Mouse (Mus musculus): ENCODE data around the gene Gm10778. TPM values are rescaled to one million over a fixed set of nuclear protein-coding genes. Genes with fewer than 3 reads are reported as not detected.

Gm10778 gene
- total RNA-seq, 2 experiments from 2014 or later, result 3.4 to 5.4 TPM

Other genes starting within 250 kb of the Gm10778 start
- 51.4 and 54.5 TPM in 2 replicates for gene Nfic, start 193.4 kb upstream of the Gm10778 start, total RNA-seq (2015)
- 6.2 and 8.6 TPM in 2 replicates for gene Nfic, start 193.4 kb upstream of the Gm10778 start, total RNA-seq (2017)
- gene Celf5, start 166.3 kb upstream of the Gm10778 start, total RNA-seq (2015), result not detected in 2 replicates
- gene Celf5, start 166.3 kb upstream of the Gm10778 start, total RNA-seq (2017), result 0.24 TPM in 1 of 2 replicates, not detected in the other
- gene Ncln, start 152.7 kb upstream of the Gm10778 start, total RNA-seq (2015), result 55.8 and 62.8 TPM in 2 replicates
- gene Ncln, start 152.7 kb upstream of the Gm10778 start, total RNA-seq (2017), result 72.4 and 76.3 TPM in 2 replicates
- 22.8 and 23.9 TPM in 2 replicates for gene S1pr4, start 148.9 kb upstream of the Gm10778 start, total RNA-seq (2015)
- 28.1 and 29.3 TPM in 2 replicates for gene S1pr4, start 148.9 kb upstream of the Gm10778 start, total RNA-seq (2017)
- gene Gna15, start 124.8 kb upstream of the Gm10778 start, total RNA-seq (2015), result 34.3 and 35.9 TPM in 2 replicates
- gene Gna15, start 124.8 kb upstream of the Gm10778 start, total RNA-seq (2017), result 31.5 and 42.4 TPM in 2 replicates
- gene Gna11, start 103.9 kb upstream of the Gm10778 start, total RNA-seq (2015), result 4.9 and 7.8 TPM in 2 replicates
- 7.1 and 8.1 TPM in 2 replicates for gene Gna11, start 103.9 kb upstream of the Gm10778 start, total RNA-seq (2017)
- 345 and 384 TPM in 2 replicates for gene Aes, start 89.6 kb upstream of the Gm10778 start, total RNA-seq (2015)
- gene Aes, start 89.6 kb upstream of the Gm10778 start, total RNA-seq (2017), result 238 and 282 TPM in 2 replicates
- 1.1 and 3.3 TPM in 2 replicates for gene Tle2, start 74.5 kb upstream of the Gm10778 start, total RNA-seq (2015)
- 0.51 and 1.8 TPM in 2 replicates for gene Tle2, start 74.5 kb upstream of the Gm10778 start, total RNA-seq (2017)
- 1.9 and 8.9 TPM in 2 replicates for gene Tle6, start 48.0 kb upstream of the Gm10778 start, total RNA-seq (2015)
- gene Tle6, start 48.0 kb upstream of the Gm10778 start, total RNA-seq (2017), result 6.5 and 11.4 TPM in 2 replicates
- 1.7 and 2.0 TPM in 2 replicates for gene BC025920, start 42.8 kb upstream of the Gm10778 start, total RNA-seq (2015)
- gene BC025920, start 42.8 kb upstream of the Gm10778 start, total RNA-seq (2017), result 2.3 and 2.4 TPM in 2 replicates
- 6.3 and 8.0 TPM in 2 replicates for gene Sirt6, start 21.3 kb upstream of the Gm10778 start, total RNA-seq (2015)
- 2.5 and 6.4 TPM in 2 replicates for gene Sirt6, start 21.3 kb upstream of the Gm10778 start, total RNA-seq (2017)
- 1.0 and 1.1 TPM in 2 replicates for gene Ankrd24, start 20.5 kb upstream of the Gm10778 start, total RNA-seq (2015)
- gene Ankrd24, start 20.5 kb upstream of the Gm10778 start, total RNA-seq (2017), result 1.7 and 1.8 TPM in 2 replicates
- gene Zfp433, start 55.8 kb downstream of the Gm10778 start, total RNA-seq (2015), result 16.6 and 23.7 TPM in 2 replicates
- 7.9 and 13.9 TPM in 2 replicates for gene Zfp433, start 55.8 kb downstream of the Gm10778 start, total RNA-seq (2017)
- 1.3 and 4.1 TPM in 2 replicates for gene Gm3055, start 122.1 kb downstream of the Gm10778 start, total RNA-seq (2015)
- gene Gm3055, start 122.1 kb downstream of the Gm10778 start, total RNA-seq (2017), result 0.89 and 2.3 TPM in 2 replicates
- gene Gm4767, start 163.1 kb downstream of the Gm10778 start, total RNA-seq (2015), result 1.2 and 2.6 TPM in 2 replicates
- gene Gm4767, start 163.1 kb downstream of the Gm10778 start, total RNA-seq (2017), result not detected in 2 replicates
- gene Gm32687, start 214.9 kb downstream of the Gm10778 start, total RNA-seq (2015), result 2.3 and 4.9 TPM in 2 replicates
- gene Gm32687, start 214.9 kb downstream of the Gm10778 start, total RNA-seq (2017), result 2.0 and 8.3 TPM in 2 replicates